Mouse (Mus musculus) liver, postnatal 0 days (tissue): ENCODE results near the gene Herpud1.

Experiments
- CTCF ChIP-seq: sonication (generic); IDR thresholded peaks from 2 replicates; pipeline ENCODE4 v1.5.1; 2016; ENCODE audit warnings: antibody characterized with exemption, low read depth
- EP300 ChIP-seq: IDR thresholded peaks from 2 replicates; pipeline ENCODE4 v1.6.1; 2016; ENCODE audit warnings: antibody characterized with exemption, low read depth, mild to moderate bottlenecking

- TF ChIP-seq EP300 (no peak), CTCF (no peak)
These were observed 9.8 kb downstream of the Herpud1 start for GRCm38 (mm10) chr8:94395851-94396540.
